12 mouse cellular contexts compared by ENCODE assay signal in the genomic region with DNA sequence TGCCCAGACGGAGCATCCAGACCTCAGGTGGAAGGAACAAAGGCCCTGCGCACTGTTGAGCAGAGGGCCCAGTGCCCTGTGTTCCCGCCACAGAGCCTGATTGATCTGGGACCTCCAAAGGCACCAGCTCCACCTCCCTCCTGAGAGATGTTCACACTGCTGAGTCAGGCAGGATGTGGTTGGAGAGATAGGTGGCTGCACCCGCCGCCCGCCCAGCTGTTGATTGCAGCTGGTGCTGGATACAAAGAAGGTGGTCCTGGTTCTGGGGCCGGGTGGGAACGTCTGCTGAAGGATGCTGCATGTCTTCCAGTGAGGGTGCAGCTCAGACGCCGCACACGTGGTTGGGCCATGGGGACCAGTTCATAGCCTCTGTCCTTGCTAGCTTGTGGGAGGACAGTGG.
DNase-seq lines count a peak whose midpoint lies in the region; ATAC-seq and TF ChIP-seq lines count a peak whose summit lies in the region.
"Had no signal": no experiment of that assay in that cellular context is flagged by ENCODE, and none has a peak within 500 bp of the region (broad histone marks: within the 10 kb centered on the region; RNA-seq: fewer than 3 reads in every experiment).

No protein-coding gene starts in this region.

- no peak for ATAC-seq in midbrain, postnatal 0 days (ENCODE audit: low FRiP score)
- peak; percentile 89 for ATAC-seq in megakaryocyte progenitor cell, adult 5-6 weeks (replicated peaks; ENCODE audit: poor library complexity)

- 91% methylated on average over 11 of the region's 11 CpGs for WGBS in midbrain, embryonic 10.5 days
- 91% methylated on average over 11 of the region's 11 CpGs for WGBS in midbrain, postnatal 0 days

- 0 out of 2 replicates have a peak overlapping the region, but pooled peaks have one; percentile 6 for H3K27ac ChIP-seq in midbrain, embryonic 10.5 days (replicated peaks)
- no peak overlapping the region for H3K27ac ChIP-seq in midbrain, postnatal 0 days (ENCODE audit: low read depth, low read length)
- H3K27ac ChIP-seq: hindbrain, embryonic 14.5 days; limb, embryonic 10.5 days had no signal

- H3K9me3 ChIP-seq in midbrain, embryonic 10.5 days (replicated peaks): no peaks in the 10 kb centered on the region
- no peaks in the 10 kb centered on the region for H3K9me3 ChIP-seq in midbrain, postnatal 0 days (ENCODE audit: low read length)
- H3K9me3 ChIP-seq: limb, embryonic 10.5 days had no signal

- H3K36me3 ChIP-seq in midbrain, embryonic 10.5 days: peaks cover 75% of the 10 kb centered on the region
- no peaks in the 10 kb centered on the region for H3K36me3 ChIP-seq in midbrain, postnatal 0 days (ENCODE audit: insufficient read depth, low read length)

- H3K9ac ChIP-seq in midbrain, postnatal 0 days (replicated peaks; ENCODE audit: low read length, poor library complexity, severe bottlenecking): no peak overlapping the region
- H3K9ac ChIP-seq: hindbrain, embryonic 14.5 days had no signal

- H3K4me2 ChIP-seq in midbrain, postnatal 0 days (ENCODE audit: low read depth, low read length, poor library complexity, severe bottlenecking): no peak overlapping the region
- H3K4me2 ChIP-seq: hindbrain, embryonic 14.5 days had no signal

- no peak overlapping the region for H3K4me3 ChIP-seq in midbrain, embryonic 10.5 days
- H3K4me3 ChIP-seq in midbrain, postnatal 0 days (ENCODE audit: low read depth, low read length): no peak overlapping the region
- H3K4me3 ChIP-seq: limb, embryonic 10.5 days had no signal

- H3K4me1 ChIP-seq in midbrain, embryonic 10.5 days: peaks cover 36% of the 10 kb centered on the region
- no peaks in the 10 kb centered on the region for H3K4me1 ChIP-seq in midbrain, postnatal 0 days (ENCODE audit: insufficient read depth, low read length)

- no peak for TF ChIP-seq CTCF in midbrain, postnatal 0 days (IDR thresholded peaks at IDR 0.05)

- no peak for DNase-seq in midbrain, embryonic 10.5 days (ENCODE audit: low spot score)
- DNase-seq in midbrain, postnatal 0 days (ENCODE audit: low spot score): no peak
- DNase-seq in ZHBTc4 (ENCODE audit: low read depth, low spot score): peak; percentile 49
- peak; percentile 88 to 95 for DNase-seq in thymus, postnatal 36 days
- no peak for DNase-seq in layer of hippocampus, postnatal 10 days (ENCODE audit: low spot score in 2 of 2)
- DNase-seq in kidney, adult 11 months: no peak
- no peak for DNase-seq in cerebellum, postnatal 10 days
- DNase-seq: kidney, postnatal 25 days; lung, postnatal 10 days had no signal

- no peaks in the 10 kb centered on the region for H3K27me3 ChIP-seq in midbrain, embryonic 10.5 days (ENCODE audit: low read depth, poor library complexity, severe bottlenecking)
- no peaks in the 10 kb centered on the region for H3K27me3 ChIP-seq in midbrain, postnatal 0 days (ENCODE audit: insufficient read depth, low read length)

Comparison
In these comparisons a context has a peak if more than half of its experiments do, and no peak if none do; other contexts are left out.
1. DNase-seq: peak in ZHBTc4 (single experiment) and thymus, postnatal 36 days (2 of 2); none in midbrain, embryonic 10.5 days (single experiment), midbrain, postnatal 0 days (single experiment), layer of hippocampus, postnatal 10 days (0 of 2), kidney, adult 11 months (single experiment) and cerebellum, postnatal 10 days (0 of 2).